ENCODE assay signal across 29 mouse cellular contexts in genomic region chr1:57718409-57718808, GRCm38 (mm10). TPM values are rescaled to one million over a fixed set of nuclear protein-coding genes. Genes with fewer than 3 reads are reported as not detected.
DNase-seq lines count a peak whose midpoint lies in the region; ATAC-seq lines count a peak whose summit lies in the region.
"Had no signal": no experiment of that assay in that cellular context is flagged by ENCODE, and none has a peak within 500 bp of the region (broad histone marks: within the 10 kb centered on the region; RNA-seq: fewer than 3 reads in every experiment).

No protein-coding gene starts in this region.

- H3K9me3 ChIP-seq in kidney, embryonic 16.5 days (ENCODE audit: low read length) = no peaks in the 10 kb centered on the region
- H3K9me3 ChIP-seq: embryonic facial prominence, embryonic 10.5 days; embryonic facial prominence, embryonic 13.5 days; forebrain, embryonic 12.5 days; forebrain, embryonic 15.5 days; G1E; heart, embryonic 10.5 days; heart, embryonic 13.5 days; hindbrain, embryonic 12.5 days; hindbrain, embryonic 15.5 days had no signal

- ATAC-seq in kidney, embryonic 16.5 days (ENCODE audit: low FRiP score, low TSS enrichment) = peak; percentile 89
- ATAC-seq: forebrain, embryonic 15.5 days; Patski had no signal

- no peak overlapping the region for H3K9ac ChIP-seq in kidney, embryonic 16.5 days (replicated peaks; ENCODE audit: low read length)
- H3K9ac ChIP-seq: embryonic facial prominence, embryonic 13.5 days; forebrain, embryonic 12.5 days; forebrain, embryonic 15.5 days; heart, embryonic 13.5 days; hindbrain, embryonic 12.5 days; hindbrain, embryonic 15.5 days had no signal

- peaks cover 15% of the 10 kb centered on the region; the same call in 1 of the 2 replicates for H3K4me1 ChIP-seq in kidney, embryonic 16.5 days (ENCODE audit: insufficient read depth, low read length)
- H3K4me1 ChIP-seq: embryonic facial prominence, embryonic 10.5 days; embryonic facial prominence, embryonic 13.5 days; forebrain, embryonic 12.5 days; forebrain, embryonic 15.5 days; hindbrain, embryonic 12.5 days; hindbrain, embryonic 15.5 days had no signal

- no peaks in the 10 kb centered on the region for H3K27me3 ChIP-seq in kidney, embryonic 16.5 days (ENCODE audit: insufficient read depth, low read length)
- H3K27me3 ChIP-seq: CH12.LX; embryonic facial prominence, embryonic 13.5 days; forebrain, embryonic 12.5 days; forebrain, embryonic 15.5 days; heart, embryonic 13.5 days; hindbrain, embryonic 12.5 days; hindbrain, embryonic 15.5 days; Patski had no signal

- WGBS in kidney, embryonic 16.5 days = 25% methylated on average over 7 of the region's 7 CpGs

- peak; percentile 34 for DNase-seq in heart, adult 11 months
- no peak for DNase-seq in heart, postnatal 4 days
- DNase-seq in kidney, adult 18-20 months = no peak
- DNase-seq in retina, embryonic 14.5 days (ENCODE audit: low spot score) = peak; percentile 3
- no peak for DNase-seq in retina, postnatal 1 day
- no peak for DNase-seq in neural tube, embryonic 10.5 days (ENCODE audit: extremely low spot score, low spot score)
- DNase-seq: adrenal gland, postnatal 10 days; adrenal gland, postnatal 36 days; B cell, adult 2 months; cerebellum, adult 18-20 months; cerebellum, adult 9-10 months; cerebellum, postnatal 14 days; gastrocnemius, postnatal 25 days; heart, adult 2 months; heart, postnatal 14 days had no signal

- no peak overlapping the region for H3K4me2 ChIP-seq in kidney, embryonic 16.5 days (replicated peaks; ENCODE audit: low read depth, low read length)
- H3K4me2 ChIP-seq: embryonic facial prominence, embryonic 13.5 days; forebrain, embryonic 12.5 days; forebrain, embryonic 15.5 days; heart, embryonic 13.5 days; hindbrain, embryonic 12.5 days; hindbrain, embryonic 15.5 days had no signal

- no peaks in the 10 kb centered on the region for H3K36me3 ChIP-seq in kidney, embryonic 16.5 days (ENCODE audit: insufficient read depth, low read length)
- H3K36me3 ChIP-seq: embryonic facial prominence, embryonic 10.5 days; embryonic facial prominence, embryonic 13.5 days; forebrain, embryonic 12.5 days; forebrain, embryonic 15.5 days; G1E; heart, embryonic 10.5 days; heart, embryonic 13.5 days; hindbrain, embryonic 12.5 days; hindbrain, embryonic 15.5 days had no signal

- H3K27ac ChIP-seq in kidney, embryonic 16.5 days (ENCODE audit: low read length) = no peak overlapping the region
- H3K27ac ChIP-seq: embryonic facial prominence, embryonic 10.5 days; embryonic facial prominence, embryonic 13.5 days; forebrain, embryonic 12.5 days; forebrain, embryonic 15.5 days; heart, adult 2 months; heart, embryonic 10.5 days; heart, embryonic 13.5 days; hindbrain, embryonic 12.5 days; hindbrain, embryonic 15.5 days had no signal

- H3K4me3 ChIP-seq in kidney, embryonic 16.5 days (ENCODE audit: low read length) = no peak overlapping the region
- H3K4me3 ChIP-seq: embryonic facial prominence, embryonic 10.5 days; embryonic facial prominence, embryonic 13.5 days; erythroblast, embryonic 14.5 days; forebrain, embryonic 12.5 days; forebrain, embryonic 15.5 days; heart, adult 2 months; heart, embryonic 10.5 days; heart, embryonic 13.5 days; hindbrain, embryonic 12.5 days; hindbrain, embryonic 15.5 days had no signal

RNA-seq across cellular contexts. Expression of gene Spats2l, which starts 55.6 kb away (rescaled TPM):
- 10 to 100 TPM; 29.7 to 32.7 TPM for total RNA-seq in heart, postnatal 4 days (2021)
- 61.2 and 61.4 TPM in 2 replicates for polyA plus RNA-seq in kidney, embryonic 16.5 days (2015; fragmentation: Nextera tagmentation; extraction: Ambion mirVana)
- total RNA-seq: hematopoietic stem cell, adult 5-6 weeks had no signal
- polyA plus RNA-seq: erythroblast, embryonic 14.5 days; G1E had no signal

Comparison
In these comparisons a context has a peak if more than half of its experiments do, and no peak if none do; other contexts are left out.
1. DNase-seq: peak in heart, adult 11 months (single experiment) and retina, embryonic 14.5 days (single experiment); none in heart, postnatal 4 days (single experiment), kidney, adult 18-20 months (single experiment), retina, postnatal 1 day (single experiment) and neural tube, embryonic 10.5 days (single experiment).